Mouse (Mus musculus): Measurements from ENCODE around the gene Gm20825. TPM values are rescaled to one million over a fixed set of nuclear protein-coding genes. Genes with fewer than 3 reads are reported as not detected.
"Not testable (repeated sequence)": the region's sequence is repeated elsewhere in the genome, so short reads cannot be mapped to it uniquely, and the experiment has no call there.

Gene Gm20825
- not detected in 2 replicates for polyA plus RNA-seq (2014; fragmentation: Nextera tagmentation; extraction: Ambion mirVana)

GRCm38 (mm10) chrY:8071407-8071806, at the start of gene Gm20825:
Gm20825 (minus strand) TSS chrY:8071507.
- not testable (repeated sequence) for H3K27ac ChIP-seq (ENCODE audit: low read depth, low read length); H3K36me3 ChIP-seq (ENCODE audit: control insufficient read depth, insufficient read depth, low read length); H3K9me3 ChIP-seq (ENCODE audit: control insufficient read depth, low read length); H3K27me3 ChIP-seq (ENCODE audit: control insufficient read depth, insufficient read depth, low read length); H3K9ac ChIP-seq (ENCODE audit: low read depth, low read length); ATAC-seq (ENCODE audit: low FRiP score, low TSS enrichment); H3K4me2 ChIP-seq (replicated peaks; ENCODE audit: low read depth, low read length); H3K4me3 ChIP-seq (ENCODE audit: low read length); H3K4me1 ChIP-seq (ENCODE audit: control insufficient read depth, insufficient read depth, low read length)
- no CpG with 5 or more reads among the region's 4 CpGs for WGBS

Other genes starting within 250 kb of the Gm20825 start
- not detected in 2 replicates for gene Gm29049, start 74.3 kb downstream of the Gm20825 start, polyA plus RNA-seq (2014; fragmentation: Nextera tagmentation; extraction: Ambion mirVana)
- gene Gm20824, start 186.4 kb upstream of the Gm20825 start, polyA plus RNA-seq (2014; fragmentation: Nextera tagmentation; extraction: Ambion mirVana) = not detected in 2 replicates

Measured in kidney, embryonic 14.5 days (tissue).